Mouse (Mus musculus): ENCODE data around the gene Etnk2.
A peak's percentile ranks its signal among the peaks of the same experiment; 100 is the strongest.
"Not testable (repeated sequence)": the region's sequence is repeated elsewhere in the genome, so short reads cannot be mapped to it uniquely, and the experiment has no call there.

The Etnk2 gene

DNA sequence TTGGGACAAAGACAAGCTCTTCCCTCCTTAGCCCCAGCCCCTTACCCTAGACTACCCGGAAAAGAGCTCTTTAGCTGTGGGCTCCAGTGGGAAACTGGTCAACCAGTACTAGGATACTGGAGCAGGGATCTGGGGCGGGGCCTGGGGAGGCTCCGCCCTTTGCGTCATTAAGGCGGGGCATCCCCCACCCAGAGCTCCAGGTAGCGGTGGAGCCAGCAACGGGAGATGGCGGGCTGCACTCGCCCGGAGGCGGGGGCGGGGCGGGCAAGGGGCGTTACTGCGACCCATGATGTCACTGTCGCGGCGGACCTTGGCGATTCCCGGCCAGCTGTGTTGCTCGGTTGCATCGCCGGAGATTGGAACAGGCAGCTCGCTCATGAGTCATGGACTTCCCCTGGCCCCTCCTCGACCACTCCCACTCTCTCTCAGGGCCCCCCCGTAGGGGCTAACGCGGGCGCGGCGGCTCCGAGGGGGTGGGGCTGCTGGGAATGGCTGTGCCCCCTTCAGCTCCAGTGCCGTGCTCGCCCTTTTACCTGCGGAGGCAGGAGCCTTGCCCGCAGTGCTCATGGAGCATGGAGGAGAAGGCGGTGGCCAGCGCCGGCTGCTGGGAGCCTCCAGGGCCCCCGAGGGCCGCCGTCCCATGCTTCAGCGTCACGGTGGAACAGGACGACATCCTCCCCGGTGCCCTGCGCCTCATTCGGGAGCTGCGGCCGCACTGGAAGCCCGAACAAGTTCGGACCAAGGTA is at the start of gene Etnk2:
TSS of gene Etnk2 (plus strand) at position 297 of the 746 bp plus-strand sequence.
- peak; percentile 55 for DNase-seq (ENCODE audit: low read depth)

DNA sequence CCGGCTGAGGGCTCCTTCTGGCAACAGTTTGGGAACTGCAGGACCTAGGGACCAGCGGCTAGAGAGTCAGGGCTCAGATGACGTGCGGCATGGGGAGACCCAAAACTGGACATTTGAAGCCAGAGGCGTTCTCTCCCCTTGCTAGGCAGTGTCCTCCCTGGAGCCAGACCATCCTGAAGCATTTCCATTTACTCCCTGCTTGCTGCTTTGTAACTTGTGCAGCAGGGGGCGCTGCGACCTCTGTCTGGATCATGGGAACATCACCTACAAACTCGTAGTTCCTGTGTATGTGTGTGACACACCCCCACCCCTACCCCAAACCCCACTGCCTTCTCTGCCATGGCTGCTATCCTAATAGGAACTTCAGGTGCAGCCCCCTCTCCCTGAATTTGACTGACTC is 49.0 kb upstream of the Etnk2 start:
- DNase-seq (ENCODE audit: low read depth) = peak; percentile 57

DNA sequence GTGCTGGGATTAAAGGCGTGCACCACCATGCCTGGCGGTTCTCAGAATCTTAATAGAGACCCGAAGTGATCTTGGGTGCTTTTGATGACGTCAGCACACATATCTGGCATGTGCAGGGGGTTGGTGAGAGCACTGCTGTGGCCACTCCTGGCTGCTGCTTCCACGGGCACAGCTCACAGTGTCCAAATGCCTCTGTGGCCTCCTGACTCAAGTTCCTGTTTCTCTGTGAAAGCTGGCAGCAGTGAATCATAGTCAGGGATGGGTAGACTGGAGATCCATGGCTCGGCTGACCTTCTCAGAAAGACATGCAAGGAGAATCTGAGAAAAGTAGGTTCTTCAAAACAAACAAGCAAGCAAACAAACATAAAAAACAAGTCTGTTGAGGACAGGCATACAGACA is 47.6 kb upstream of the Etnk2 start:
- no peak for DNase-seq (ENCODE audit: low read depth)

DNA sequence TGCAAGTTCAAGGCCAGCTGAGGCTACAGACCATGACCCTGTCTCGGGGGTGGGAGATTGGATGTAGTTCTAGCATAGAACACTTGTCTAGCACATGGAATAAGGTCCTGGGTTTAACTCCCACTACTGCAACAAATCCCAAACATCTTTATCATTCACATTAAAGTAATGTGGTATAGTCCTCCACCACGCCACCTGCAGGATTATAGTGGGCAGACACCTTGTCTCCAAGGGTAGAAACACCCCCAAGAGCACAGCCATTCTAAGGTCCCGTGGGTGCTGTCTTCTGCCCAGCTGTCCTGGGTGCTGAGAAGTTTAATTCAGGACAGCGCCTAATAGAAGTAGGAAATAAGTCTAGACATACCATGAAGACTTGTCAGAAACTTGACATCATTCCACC is 46.8 kb upstream of the Etnk2 start:
- DNase-seq (ENCODE audit: low read depth) = no peak

DNA sequence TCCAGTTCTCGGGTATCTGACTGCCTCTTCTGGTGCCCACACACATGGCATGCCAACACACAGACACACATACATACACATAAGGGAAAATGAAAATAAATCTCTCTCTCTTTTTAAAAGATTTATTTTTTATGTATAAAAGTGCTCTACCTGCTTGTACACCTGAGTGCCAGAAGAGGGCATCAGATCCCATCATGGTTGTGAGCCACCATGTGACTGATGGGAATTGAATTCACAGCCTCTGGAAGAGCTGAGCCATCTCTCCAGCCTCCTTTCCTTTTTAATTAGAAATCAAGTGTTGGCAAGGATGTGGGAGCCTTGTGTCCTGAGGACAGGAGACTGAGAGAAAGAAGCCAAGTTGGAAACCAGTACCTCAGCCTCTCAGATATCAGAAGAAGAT is 46.2 kb upstream of the Etnk2 start:
- no peak for DNase-seq (ENCODE audit: low read depth)

DNA sequence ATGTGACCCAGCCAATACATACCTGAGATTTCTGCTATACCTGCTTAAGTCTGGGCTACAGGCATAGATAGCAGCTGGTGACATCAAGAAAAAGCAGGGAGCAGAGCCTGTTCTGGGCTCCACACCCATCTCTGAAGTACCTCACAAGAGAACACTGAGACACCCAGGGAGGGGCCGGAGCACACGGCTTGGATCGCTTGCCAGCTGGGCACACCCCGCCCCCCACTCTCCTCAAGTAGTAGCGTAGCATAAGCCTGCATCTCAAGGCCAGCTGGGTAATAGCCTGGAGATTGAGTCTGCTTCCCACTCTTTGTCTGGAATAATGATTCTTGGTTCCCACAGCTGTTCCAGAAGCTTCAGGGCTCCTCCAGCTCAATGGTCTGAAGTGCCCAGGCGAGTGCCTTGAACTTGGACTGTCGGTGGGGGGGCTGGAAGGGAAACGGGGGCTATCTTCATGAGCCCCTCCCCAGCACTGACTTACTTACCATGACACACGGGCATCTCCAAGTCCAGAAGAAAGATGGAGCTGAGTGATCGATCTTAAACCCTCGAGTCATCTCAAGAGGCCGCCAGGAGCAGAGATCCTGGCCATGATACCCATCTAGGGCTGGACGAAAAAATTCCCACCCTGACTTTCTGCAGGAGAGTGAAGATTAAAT is 42.0 kb upstream of the Etnk2 start, which contains the start of gene Kiss1:
TSS of gene Kiss1 (plus strand) at position 609 of the 659 bp plus-strand sequence.
- DNase-seq (ENCODE audit: low read depth) = no peak

DNA sequence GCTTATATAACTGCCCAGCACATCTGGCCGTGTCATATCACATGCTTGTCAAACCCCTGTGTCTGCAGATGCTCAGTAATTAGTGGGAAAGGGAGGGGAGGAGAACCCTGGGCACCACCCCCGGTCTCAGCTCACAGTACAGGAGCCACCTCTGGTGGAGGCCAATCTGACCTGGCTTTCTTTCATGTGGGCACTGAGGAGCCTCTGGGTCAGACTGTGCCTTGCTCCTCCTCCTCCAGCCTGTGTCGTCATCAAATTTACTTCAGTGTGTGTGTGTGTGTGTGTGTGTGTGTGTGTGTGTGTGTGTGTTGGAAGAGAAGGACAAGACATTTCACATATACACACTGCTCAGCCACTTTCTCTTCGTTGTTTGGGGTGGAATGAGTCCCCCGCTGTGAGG is 40.0 kb upstream of the Etnk2 start:
- no peak for DNase-seq (ENCODE audit: low read depth)

DNA sequence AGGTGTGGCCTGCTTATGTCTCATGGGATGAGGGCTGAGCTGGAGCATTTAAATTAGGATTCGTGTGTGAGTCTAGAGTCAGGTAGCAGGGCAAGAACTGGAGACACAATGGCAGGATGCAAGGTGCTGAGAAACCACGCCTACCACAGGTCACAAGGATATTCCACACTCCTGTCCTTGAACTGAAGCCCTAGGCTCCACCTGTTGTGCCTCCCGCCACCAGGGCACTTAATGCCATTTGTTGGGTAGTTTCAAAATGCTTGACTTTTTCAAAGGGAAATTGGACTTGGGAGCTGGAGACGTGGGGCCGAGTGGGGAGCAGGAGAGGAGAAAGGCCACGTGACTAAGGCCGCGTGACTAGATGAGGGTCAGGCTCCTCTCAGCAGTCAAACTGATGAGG is 37.4 kb upstream of the Etnk2 start:
- DNase-seq (ENCODE audit: low read depth) = no peak

DNA sequence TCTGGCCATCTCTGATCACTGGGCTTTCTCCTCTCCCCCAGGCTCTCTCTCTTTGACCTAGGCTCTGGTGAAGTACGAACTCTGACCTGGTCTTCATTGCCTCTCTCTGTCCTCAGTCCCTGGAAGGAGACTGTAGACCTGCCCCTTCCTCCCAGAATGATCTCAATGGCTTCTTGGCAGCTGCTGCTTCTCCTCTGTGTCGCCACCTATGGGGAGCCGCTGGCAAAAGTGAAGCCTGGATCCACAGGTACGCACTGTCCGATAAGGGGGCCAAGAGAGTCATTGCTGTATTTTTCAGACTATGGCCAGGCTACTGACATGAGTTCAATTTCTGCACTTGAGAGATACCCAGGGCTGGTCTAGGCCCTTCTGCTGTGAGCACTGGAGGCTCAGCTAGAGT is 36.3 kb upstream of the Etnk2 start:
- DNase-seq (ENCODE audit: low read depth) = no peak

DNA sequence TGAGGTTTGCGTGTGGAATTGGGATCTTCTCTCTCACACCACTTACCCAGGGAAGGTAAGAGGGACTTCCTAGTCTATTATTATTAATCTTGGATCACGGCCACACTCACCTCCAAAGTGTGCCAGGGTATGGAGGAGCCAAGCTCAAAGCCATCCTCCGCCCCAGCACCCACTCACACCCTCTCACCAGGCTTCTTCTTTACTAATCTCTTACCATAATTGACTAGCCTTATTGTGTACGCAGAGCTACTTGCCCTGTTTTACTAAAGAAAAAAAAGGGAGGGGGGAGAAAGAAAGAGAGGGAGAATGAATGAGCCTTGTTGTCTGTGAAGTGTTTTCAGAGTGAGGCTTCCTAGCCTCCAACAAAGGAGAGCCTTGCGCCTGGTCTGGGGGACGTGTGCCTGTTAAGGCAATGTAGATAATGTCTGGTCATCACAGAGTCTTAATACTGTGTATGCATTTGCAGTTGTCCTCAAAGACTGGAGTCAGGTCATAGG is 35.0 kb upstream of the Etnk2 start:
- DNase-seq (ENCODE audit: low read depth) = no peak

DNA sequence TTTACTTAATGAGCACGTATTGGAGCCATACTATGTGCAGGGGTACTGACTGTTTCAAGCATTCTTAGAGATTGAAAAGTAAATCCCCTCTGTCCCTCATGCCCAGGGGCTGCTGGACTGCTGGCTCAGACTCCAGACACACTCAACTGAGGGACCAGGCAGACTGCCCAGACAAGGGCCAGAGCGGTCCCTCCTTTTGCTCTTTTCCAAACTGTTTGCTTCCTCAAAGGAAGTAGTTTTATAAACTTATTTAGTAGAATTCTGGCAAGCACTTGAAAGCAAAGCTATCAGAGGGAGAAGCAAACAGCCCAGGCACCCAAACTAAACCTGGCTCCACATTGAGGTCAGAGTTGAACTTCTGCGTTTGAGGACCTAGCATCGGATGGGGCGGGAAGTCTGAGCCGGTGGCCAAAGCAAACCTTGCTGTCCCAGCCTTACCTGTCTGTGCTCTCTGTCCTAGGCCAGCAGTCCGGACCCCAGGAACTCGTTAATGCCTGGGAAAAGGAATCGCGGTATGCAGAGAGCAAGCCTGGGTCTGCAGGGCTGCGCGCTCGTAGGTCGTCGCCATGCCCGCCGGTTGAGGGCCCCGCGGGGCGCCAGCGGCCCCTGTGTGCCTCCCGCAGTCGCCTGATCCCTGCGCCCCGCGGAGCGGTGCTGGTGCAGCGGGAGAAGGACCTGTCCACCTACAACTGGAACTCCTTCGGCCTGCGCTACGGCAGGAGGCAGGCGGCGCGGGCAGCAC is 34.3 kb upstream of the Etnk2 start:
- no peak for DNase-seq (ENCODE audit: low read depth)

DNA sequence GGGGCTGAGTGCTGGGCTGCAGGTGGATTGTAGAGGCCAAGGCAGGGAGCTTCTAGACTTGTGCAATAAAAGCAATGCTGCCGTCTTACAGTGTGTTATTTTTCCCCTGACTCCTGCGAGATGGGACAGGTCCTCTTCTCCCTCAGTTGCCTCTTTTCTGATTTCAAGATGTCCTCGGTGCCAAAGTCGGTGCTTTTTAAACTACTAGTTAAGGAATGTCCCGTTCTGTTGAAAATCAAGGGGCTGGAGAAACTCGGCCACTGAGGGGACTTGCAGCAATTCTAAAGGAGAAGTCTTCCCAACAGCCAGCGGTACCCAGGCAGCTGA is 33.8 kb upstream of the Etnk2 start:
- no peak for DNase-seq (ENCODE audit: low read depth)

DNA sequence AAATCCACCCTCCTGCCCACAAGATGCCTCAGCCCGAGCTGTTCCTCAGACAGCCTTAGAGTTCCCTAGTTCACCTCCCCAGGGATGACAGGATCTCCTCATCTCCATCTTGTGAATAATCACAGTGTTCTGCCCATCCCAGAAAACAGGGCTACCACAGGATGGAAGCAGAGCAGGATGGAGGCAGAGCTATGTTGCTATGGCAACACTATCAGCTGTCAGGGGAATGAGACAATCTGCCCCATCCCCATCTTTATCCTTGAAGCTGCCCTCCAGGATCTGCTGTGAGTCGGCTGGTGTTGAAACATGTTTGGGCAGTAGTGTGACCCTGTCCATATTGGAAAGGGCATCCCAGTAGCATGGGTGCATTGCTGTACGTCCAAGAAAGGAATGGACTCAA is 32.2 kb upstream of the Etnk2 start:
- no peak for DNase-seq (ENCODE audit: low read depth)

DNA sequence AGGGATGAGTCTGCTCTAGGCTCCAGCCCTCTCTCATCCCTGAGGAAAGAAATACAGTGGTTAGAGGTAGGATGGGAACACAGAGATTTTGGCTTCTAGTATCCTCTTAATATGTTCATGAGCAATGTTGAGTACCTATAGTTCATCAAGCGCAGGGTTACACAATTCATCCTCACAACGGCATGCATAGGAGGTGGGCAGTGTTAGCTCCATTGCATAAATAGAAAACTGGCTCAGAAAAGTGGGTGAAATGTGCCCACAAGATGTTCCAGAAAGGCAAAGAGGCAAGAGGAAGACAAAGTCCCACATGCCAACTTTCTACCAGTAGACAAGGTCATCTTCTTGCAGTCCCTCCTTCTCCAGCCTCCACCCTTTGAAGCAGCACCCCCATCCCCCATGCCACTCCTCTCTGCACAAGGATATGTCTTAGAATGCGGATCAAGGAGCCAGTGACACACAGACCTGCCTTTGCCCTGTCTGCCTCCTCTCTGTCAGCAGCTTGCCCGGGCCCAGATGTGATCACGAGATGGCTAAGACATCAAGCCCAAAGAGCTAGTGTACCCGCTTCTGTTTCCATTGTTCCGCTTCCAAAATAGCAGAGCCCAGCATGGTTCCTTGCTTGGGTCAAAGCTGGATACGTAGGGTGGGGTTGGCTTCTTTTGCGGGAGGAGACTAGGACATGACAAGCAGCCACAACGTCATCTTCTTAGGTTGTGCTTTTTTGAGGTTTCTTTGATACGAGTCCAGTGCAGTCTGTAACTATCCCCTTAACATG is 30.5 kb upstream of the Etnk2 start:
- no peak for DNase-seq (ENCODE audit: low read depth)

DNA sequence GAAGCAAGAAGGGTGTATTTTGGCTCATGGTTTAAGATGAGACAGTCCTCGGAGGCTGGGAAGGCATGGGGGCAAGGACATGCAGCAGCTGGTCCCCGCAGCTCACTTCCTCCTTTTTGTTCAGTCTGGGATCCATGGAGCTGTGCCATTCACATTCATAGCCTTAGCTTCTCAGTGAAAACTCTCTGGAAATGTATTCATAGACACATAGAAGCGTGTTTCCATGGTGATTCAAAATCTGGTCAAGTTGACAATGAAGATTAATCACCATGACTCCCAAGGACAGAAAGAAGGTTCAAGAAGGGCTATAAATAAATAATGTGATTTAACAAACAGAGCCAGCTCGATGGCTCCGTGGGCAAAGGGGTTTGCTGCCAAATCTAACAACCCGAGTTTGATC is 29.4 kb upstream of the Etnk2 start:
- DNase-seq (ENCODE audit: low read depth) = no peak

DNA sequence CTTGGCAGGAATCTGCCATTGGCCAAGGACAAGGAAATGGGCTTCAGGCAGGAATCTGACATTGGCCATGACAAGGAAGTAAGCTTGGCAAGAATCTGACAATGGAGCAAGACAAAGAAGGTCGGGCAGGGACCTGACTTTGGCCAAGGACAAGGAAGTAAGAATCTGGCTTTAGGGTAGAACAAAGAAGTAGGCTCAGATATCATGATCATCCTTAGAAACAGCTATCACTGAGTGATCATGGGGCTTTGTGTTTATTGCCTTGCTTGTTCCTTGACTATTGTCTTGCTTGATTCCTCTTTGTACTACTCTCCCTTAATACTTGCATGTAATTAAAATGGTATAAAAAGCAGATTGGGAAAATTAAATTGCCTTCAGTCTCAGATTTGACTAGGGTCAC is 23.0 kb upstream of the Etnk2 start:
- not testable (repeated sequence) for DNase-seq (ENCODE audit: low read depth)

DNA sequence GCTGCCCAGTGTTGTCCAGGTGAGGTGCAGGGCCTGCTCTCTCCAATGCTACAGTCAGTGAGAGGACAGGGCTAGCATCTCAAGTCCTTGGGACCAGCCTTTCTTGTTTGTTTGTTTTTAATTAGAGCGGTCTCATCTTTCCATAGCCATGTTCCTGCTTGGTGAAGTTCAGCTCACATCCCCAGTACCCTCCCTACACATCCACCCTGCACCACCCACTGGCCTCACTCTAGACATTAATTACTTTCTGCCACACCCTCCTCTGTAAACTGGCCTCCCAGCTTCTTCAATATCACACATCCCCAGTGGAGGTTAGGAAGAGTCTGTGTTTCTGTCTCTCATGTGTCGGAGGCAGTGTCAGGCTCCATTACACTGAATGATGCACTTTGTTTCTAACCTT is 19.0 kb upstream of the Etnk2 start:
- DNase-seq (ENCODE audit: low read depth) = no peak

DNA sequence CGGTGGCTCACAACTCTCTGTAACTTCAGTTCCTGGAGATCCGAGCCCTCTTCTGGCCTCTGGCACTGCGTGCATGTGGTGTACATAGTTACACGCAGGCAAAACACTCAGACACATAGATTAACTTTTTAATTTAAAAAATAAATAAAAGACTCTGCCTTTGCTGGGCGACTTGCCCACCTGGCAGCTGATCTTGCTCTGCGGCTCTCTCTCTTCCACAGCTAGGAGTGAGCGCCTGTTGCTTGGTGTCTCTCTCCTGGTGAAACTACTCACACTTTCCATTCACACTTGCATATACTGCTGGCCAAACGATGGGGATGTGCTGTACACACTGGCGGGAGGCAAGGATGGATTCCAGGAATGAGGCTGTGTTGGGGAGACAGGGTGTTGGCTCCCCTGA is 16.8 kb upstream of the Etnk2 start:
- DNase-seq (ENCODE audit: low read depth) = no peak

DNA sequence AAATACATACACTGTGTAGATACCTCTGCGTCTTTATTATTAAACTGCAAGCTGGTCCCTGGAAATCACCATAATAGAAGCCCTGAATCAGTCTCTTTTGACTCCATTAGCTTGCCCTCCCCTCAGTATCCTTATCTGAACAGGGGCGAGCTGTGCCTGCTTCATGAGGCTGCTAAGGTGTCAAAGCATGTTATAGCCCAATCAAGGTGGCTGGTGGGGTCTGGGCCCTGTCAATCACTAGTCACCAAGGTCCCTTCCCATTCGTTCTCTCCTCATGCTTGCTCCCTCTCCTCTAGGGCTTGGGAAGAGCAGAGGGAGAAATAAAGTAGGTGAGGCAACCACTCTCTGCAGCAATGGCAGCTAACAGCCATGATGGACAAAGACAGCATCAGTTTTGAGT is 16.1 kb upstream of the Etnk2 start:
- no peak for DNase-seq (ENCODE audit: low read depth)

DNA sequence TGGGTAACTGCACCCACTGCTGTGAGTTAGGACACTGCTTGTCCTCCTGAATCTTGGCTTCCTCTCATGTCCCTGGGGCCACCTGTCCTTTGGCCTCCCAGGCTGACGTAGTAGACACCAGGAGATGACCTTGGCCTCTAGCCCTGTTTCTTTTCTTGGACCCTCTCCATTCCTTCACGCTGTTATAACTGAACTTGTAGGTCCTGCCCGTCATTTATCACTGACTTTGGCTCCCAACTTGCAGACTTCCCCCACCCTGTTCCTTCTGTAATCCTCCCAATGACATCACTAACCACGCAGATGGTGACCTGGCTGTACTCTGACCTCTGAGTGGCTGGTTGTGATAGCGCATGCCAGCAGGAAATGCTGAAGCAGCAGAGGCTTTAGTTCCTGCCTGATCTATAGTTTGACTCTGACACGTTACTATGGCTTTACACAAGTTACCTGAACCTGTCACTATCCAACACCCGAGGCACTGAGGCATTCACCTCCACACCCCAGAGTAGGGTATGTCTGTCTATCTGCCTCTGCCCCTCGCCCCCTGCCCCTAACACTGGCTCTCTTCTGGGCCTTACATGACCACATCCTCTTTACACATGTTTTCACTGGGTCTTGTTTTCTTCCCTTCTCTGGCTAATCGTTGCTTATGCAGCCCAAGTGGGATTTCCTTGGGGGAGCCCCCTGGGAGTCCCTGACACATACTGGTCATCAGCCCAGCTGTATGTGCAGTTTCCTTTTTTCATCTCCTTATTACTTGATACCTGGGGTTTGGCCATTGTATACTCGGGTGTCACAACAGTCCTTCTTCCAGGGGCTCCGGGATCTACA is 15.5 kb upstream of the Etnk2 start:
- peak; percentile 62 for DNase-seq (ENCODE audit: low read depth)

DNA sequence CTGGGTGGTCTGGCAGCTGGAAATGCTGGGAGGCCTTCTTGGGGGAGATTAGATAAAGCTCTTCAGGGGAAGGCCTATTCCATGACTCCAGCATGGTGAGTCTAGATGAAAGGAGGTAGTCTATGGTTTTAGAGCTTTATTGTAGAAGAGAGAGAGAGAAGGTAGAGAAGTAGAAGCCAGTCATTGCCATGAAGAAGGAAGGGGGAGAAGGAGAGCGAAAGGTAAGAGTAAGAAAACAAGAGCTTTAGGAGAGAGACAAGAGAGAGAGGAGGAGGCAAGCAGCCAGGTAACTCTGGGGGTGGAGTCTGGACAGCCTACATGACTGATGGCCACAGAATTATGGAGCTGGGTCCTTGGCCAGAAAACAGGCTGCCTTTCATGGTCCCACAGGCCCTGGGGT is 13.2 kb upstream of the Etnk2 start, which contains the start of gene Ren1:
TSS of gene Ren1 (plus strand) at position 301 of the 400 bp plus-strand sequence.
- DNase-seq (ENCODE audit: low read depth) = no peak

All from induced T-regulatory cell, adult 2 months (primary cell).